In genomic region chr11:106851438-106851837, GRCm38 (mm10) we compare ENCODE assay signal across 10 mouse cellular contexts.
A peak's percentile ranks its signal among the peaks of the same experiment; 100 is the strongest.
DNase-seq lines count a peak whose midpoint lies in the region; ATAC-seq and TF ChIP-seq lines count a peak whose summit lies in the region.
"Had no signal": no experiment of that assay in that cellular context is flagged by ENCODE, and none has a peak within 500 bp of the region (broad histone marks: within the 10 kb centered on the region; RNA-seq: fewer than 3 reads in every experiment).

No protein-coding gene starts in this region.

- H3K4me1 ChIP-seq in forebrain, embryonic 14.5 days (ENCODE audit: control insufficient read depth, insufficient read depth, low read length), result no peaks in the 10 kb centered on the region
- H3K4me1 ChIP-seq in forebrain, embryonic 12.5 days, result no peaks in the 10 kb centered on the region
- no peaks in the 10 kb centered on the region for H3K4me1 ChIP-seq in liver, embryonic 14.5 days (replicated peaks; ENCODE audit: control insufficient read depth in 2 of 2, insufficient read depth in 2 of 2, low read length in 1 of 2)
- no peaks in the 10 kb centered on the region for H3K4me1 ChIP-seq in liver, embryonic 12.5 days

- H3K9me3 ChIP-seq in forebrain, embryonic 14.5 days (replicated peaks; ENCODE audit: control insufficient read depth, low read length), result no peaks in the 10 kb centered on the region
- H3K9me3 ChIP-seq in forebrain, embryonic 12.5 days, result no peaks in the 10 kb centered on the region
- no peaks in the 10 kb centered on the region for H3K9me3 ChIP-seq in liver, embryonic 14.5 days (ENCODE audit: control insufficient read depth, low read length)
- no peaks in the 10 kb centered on the region for H3K9me3 ChIP-seq in liver, embryonic 12.5 days (replicated peaks)

- no peak for TF ChIP-seq EP300 in liver, embryonic 14.5 days (IDR thresholded peaks at IDR 0.05; ENCODE audit: low read depth)

- H3K27me3 ChIP-seq in forebrain, embryonic 14.5 days (replicated peaks; ENCODE audit: control insufficient read depth, insufficient read depth, low read length), result no peaks in the 10 kb centered on the region
- no peaks in the 10 kb centered on the region for H3K27me3 ChIP-seq in forebrain, embryonic 12.5 days
- H3K27me3 ChIP-seq in liver, embryonic 14.5 days (ENCODE audit: control insufficient read depth, insufficient read depth, low read length), result no peaks in the 10 kb centered on the region
- H3K27me3 ChIP-seq in liver, embryonic 12.5 days (replicated peaks), result no peaks in the 10 kb centered on the region

- peaks cover 58% of the 10 kb centered on the region for H3K36me3 ChIP-seq in forebrain, embryonic 14.5 days (ENCODE audit: control insufficient read depth, insufficient read depth, low read length)
- H3K36me3 ChIP-seq in forebrain, embryonic 12.5 days (replicated peaks), result peaks cover 41% of the 10 kb centered on the region
- H3K36me3 ChIP-seq in liver, embryonic 14.5 days (replicated peaks; ENCODE audit: control insufficient read depth, insufficient read depth, low read depth), result 0 out of 2 replicates have a peak, but pooled peaks cover 3% of the 10 kb centered on the region
- peaks cover 39% of the 10 kb centered on the region for H3K36me3 ChIP-seq in liver, embryonic 12.5 days

- TF ChIP-seq CTCF in liver, embryonic 14.5 days (IDR thresholded peaks at IDR 0.05; ENCODE audit: low read depth), result peak; percentile 28; the same call in 1 of the 2 replicates

- H3K4me2 ChIP-seq in forebrain, embryonic 14.5 days (ENCODE audit: low read length), result no peak overlapping the region
- no peak overlapping the region for H3K4me2 ChIP-seq in forebrain, embryonic 12.5 days
- no peak overlapping the region for H3K4me2 ChIP-seq in liver, embryonic 14.5 days (ENCODE audit: low read depth)
- H3K4me2 ChIP-seq in liver, embryonic 12.5 days, result no peak overlapping the region

- H3K27ac ChIP-seq in forebrain, embryonic 14.5 days (ENCODE audit: low read depth, low read length), result no peak overlapping the region
- no peak overlapping the region for H3K27ac ChIP-seq in forebrain, embryonic 12.5 days
- H3K27ac ChIP-seq in liver, embryonic 14.5 days, result no peak overlapping the region
- no peak overlapping the region for H3K27ac ChIP-seq in liver, embryonic 12.5 days
- H3K27ac ChIP-seq: macrophage had no signal

- no peak overlapping the region for H3K4me3 ChIP-seq in forebrain, embryonic 14.5 days (ENCODE audit: low read depth, low read length)
- no peak overlapping the region for H3K4me3 ChIP-seq in forebrain, embryonic 12.5 days (replicated peaks)
- H3K4me3 ChIP-seq in liver, embryonic 14.5 days (ENCODE audit: insufficient read depth in 1 of 2, low read depth in 2 of 2, low read length in 2 of 2), result no peak overlapping the region
- no peak overlapping the region for H3K4me3 ChIP-seq in liver, embryonic 12.5 days

- no peak overlapping the region for H3K9ac ChIP-seq in forebrain, embryonic 14.5 days (ENCODE audit: low read length)
- H3K9ac ChIP-seq in forebrain, embryonic 12.5 days, result no peak overlapping the region
- no peak overlapping the region for H3K9ac ChIP-seq in liver, embryonic 14.5 days (replicated peaks)
- H3K9ac ChIP-seq in liver, embryonic 12.5 days, result no peak overlapping the region

- DNase-seq in forebrain, embryonic 14.5 days (ENCODE audit: low spot score), result peak; percentile 59
- DNase-seq in liver, embryonic 14.5 days (ENCODE audit: low read depth in 3 of 3, low spot score in 3 of 3), result peak in 2 of 3 experiments; percentile 7 to 17
- DNase-seq in ZHBTc4 (ENCODE audit: low read depth, low spot score), result peak; percentile 12
- peak; percentile 65 for DNase-seq in retina, embryonic 14.5 days (ENCODE audit: low spot score)
- DNase-seq in right cerebral cortex, postnatal 14 days, result no peak
- DNase-seq in thymus, postnatal 25 days, result no peak
- DNase-seq: layer of hippocampus, postnatal 36 days had no signal

- ATAC-seq in forebrain, embryonic 14.5 days, result no peak
- ATAC-seq in forebrain, embryonic 12.5 days (ENCODE audit: low FRiP score), result no peak
- no peak for ATAC-seq in liver, embryonic 14.5 days (ENCODE audit: insufficient read depth)
- no peak for ATAC-seq in liver, embryonic 12.5 days

- WGBS in forebrain, embryonic 14.5 days, result 56% methylated on average over 2 of the region's 2 CpGs
- 62% methylated on average over 2 of the region's 2 CpGs for WGBS in forebrain, embryonic 12.5 days
- WGBS in liver, embryonic 14.5 days (ENCODE audit: insufficient replicate concordance), result 49% methylated on average over 2 of the region's 2 CpGs
- 45% methylated on average over 2 of the region's 2 CpGs for WGBS in liver, embryonic 12.5 days (ENCODE audit: insufficient replicate concordance)

Comparison
In these comparisons a context has a peak if more than half of its experiments do, and no peak if none do; other contexts are left out.
1. DNase-seq: peak in forebrain, embryonic 14.5 days (single experiment), liver, embryonic 14.5 days (2 of 3), ZHBTc4 (single experiment) and retina, embryonic 14.5 days (single experiment); none in right cerebral cortex, postnatal 14 days (single experiment) and thymus, postnatal 25 days (single experiment).